In the genomic region with DNA sequence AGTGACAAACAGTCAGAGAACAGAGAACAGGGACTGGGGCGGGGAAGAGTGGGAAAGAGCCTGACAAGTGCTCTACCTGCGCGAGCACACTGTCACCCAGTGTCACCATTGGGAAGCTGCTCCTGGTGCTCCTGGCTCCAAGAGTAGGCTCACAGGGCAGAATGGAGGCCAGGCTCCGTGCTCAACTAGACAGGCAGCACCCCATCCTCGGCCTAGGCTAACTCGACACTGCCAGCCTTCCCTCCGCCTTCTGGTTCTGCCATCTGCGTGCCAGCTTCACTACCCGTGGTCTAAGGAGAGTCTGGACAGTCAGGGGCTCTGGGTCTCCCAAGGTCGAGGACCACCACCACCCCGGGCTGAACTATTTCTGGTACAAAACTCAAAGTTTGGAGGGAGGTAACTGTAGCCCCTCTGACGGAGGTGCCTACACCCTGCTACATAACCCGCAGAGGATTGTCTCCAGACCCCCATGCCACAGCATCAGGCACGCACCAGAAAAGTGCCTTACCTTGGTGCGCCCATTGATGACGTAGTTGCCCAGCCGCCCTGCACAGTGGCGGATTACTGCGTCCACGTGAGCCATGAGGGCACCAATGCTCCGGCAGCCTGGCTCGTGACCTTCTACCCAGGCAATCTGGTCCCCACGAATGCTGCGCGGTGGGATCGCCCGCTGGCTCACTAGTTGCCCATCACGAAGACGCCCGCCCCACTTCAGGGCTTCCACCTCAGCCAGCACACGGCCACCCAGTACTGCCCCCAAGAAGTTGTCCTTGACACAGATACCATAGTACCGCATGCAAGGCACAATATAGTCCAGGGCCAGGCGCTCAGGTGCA, we compare ENCODE assay signal across 9 mouse cellular contexts. TPM values are rescaled to one million over a fixed set of nuclear protein-coding genes. Genes with fewer than 3 reads are reported as not detected.
DNase-seq lines count a peak whose midpoint lies in the region; ATAC-seq and TF ChIP-seq lines count a peak whose summit lies in the region.
"Had no signal": no experiment of that assay in that cellular context is flagged by ENCODE, and none has a peak within 500 bp of the region (broad histone marks: within the 10 kb centered on the region; RNA-seq: fewer than 3 reads in every experiment).

No protein-coding gene starts in this region.

- H3K36me3 ChIP-seq in hindbrain, embryonic 12.5 days: peaks cover 32% of the 10 kb centered on the region
- no peaks in the 10 kb centered on the region; the same call in 1 of the 2 replicates for H3K36me3 ChIP-seq in liver, embryonic 16.5 days (ENCODE audit: control insufficient read depth, insufficient read depth)

- no peak for ATAC-seq in hindbrain, embryonic 12.5 days (ENCODE audit: low FRiP score)
- no peak for ATAC-seq in liver, embryonic 16.5 days (ENCODE audit: low read depth)
- ATAC-seq in megakaryocyte-erythroid progenitor cell, adult 5-6 weeks (replicated peaks; ENCODE audit: low FRiP score, low TSS enrichment, poor library complexity, severe bottlenecking): no peak
- ATAC-seq in granulocyte monocyte progenitor cell, adult 5-6 weeks (replicated peaks; ENCODE audit: poor library complexity, severe bottlenecking): no peak

- peaks cover 68% of the 10 kb centered on the region for H3K4me1 ChIP-seq in hindbrain, embryonic 12.5 days
- H3K4me1 ChIP-seq in liver, embryonic 16.5 days (ENCODE audit: control insufficient read depth, low read depth, low read length): peaks cover 60% of the 10 kb centered on the region

- peak overlapping the region; percentile 98 for H3K27ac ChIP-seq in left cerebral cortex, adult 2 months
- no peak overlapping the region for H3K27ac ChIP-seq in hindbrain, embryonic 12.5 days
- H3K27ac ChIP-seq in liver, embryonic 16.5 days (ENCODE audit: low read length): no peak overlapping the region

- peak overlapping the region; percentile 71 for H3K4me3 ChIP-seq in left cerebral cortex, adult 2 months
- peak overlapping the region; percentile 69 for H3K4me3 ChIP-seq in hindbrain, embryonic 12.5 days
- no peak overlapping the region for H3K4me3 ChIP-seq in liver, embryonic 16.5 days (ENCODE audit: low read depth, low read length)

- no peak for TF ChIP-seq CTCF in left cerebral cortex, adult 2 months (IDR thresholded peaks at IDR 0.05)

- H3K27me3 ChIP-seq in hindbrain, embryonic 12.5 days: no peaks in the 10 kb centered on the region
- no peaks in the 10 kb centered on the region for H3K27me3 ChIP-seq in liver, embryonic 16.5 days (ENCODE audit: control insufficient read depth, insufficient read depth, low read depth, low read length)

- 87% methylated on average over 33 of the region's 33 CpGs for WGBS in hindbrain, embryonic 12.5 days
- 84% methylated on average over 33 of the region's 33 CpGs for WGBS in liver, embryonic 16.5 days (ENCODE audit: insufficient replicate concordance)

- intact Hi-C loops in left cerebral cortex, adult 2 months (cut with DNase I): no loop called here

- H3K9me3 ChIP-seq in hindbrain, embryonic 12.5 days (replicated peaks): no peaks in the 10 kb centered on the region
- no peaks in the 10 kb centered on the region for H3K9me3 ChIP-seq in liver, embryonic 16.5 days (replicated peaks; ENCODE audit: control insufficient read depth, low read length)

- DNase-seq in left cerebral cortex, adult 2 months (ENCODE audit: extremely low spot score in 1 of 2, low spot score in 2 of 2): no peak
- no peak for DNase-seq in left cerebral cortex, adult 8-10 months (ENCODE audit: low spot score in 2 of 2)
- DNase-seq in cerebellum, adult 9-10 months: peak; percentile 71
- no peak for DNase-seq in thymus, postnatal 25 days

- peak overlapping the region; percentile 87 for H3K4me2 ChIP-seq in hindbrain, embryonic 12.5 days (replicated peaks)
- peak overlapping the region; percentile 87; the same call in 1 of the 2 replicates for H3K4me2 ChIP-seq in liver, embryonic 16.5 days (ENCODE audit: low read depth, low read length)

- H3K9ac ChIP-seq in hindbrain, embryonic 12.5 days: peak overlapping the region; percentile 91; the same call in 1 of the 2 replicates
- H3K9ac ChIP-seq in liver, embryonic 16.5 days (ENCODE audit: low read depth, low read length): no peak overlapping the region

RNA-seq across cellular contexts. Expression of a gene that starts 2.3 kb away (rescaled TPM):
- 100 to 1,000 TPM in 1 of 2 experiments, 10 to 100 TPM in 1; 92.8 to 109 TPM for total RNA-seq in left cerebral cortex, adult 2 months (2021)
- 10 to 100 TPM; 87.9 to 97.7 (median 93.6) TPM for total RNA-seq in left cerebral cortex, adult 8-10 months (2022)
- polyA plus RNA-seq in hindbrain, embryonic 12.5 days (2016; fragmentation: Nextera tagmentation; extraction: Ambion mirVana): 95.0 and 102 TPM in 2 replicates
- polyA plus RNA-seq in liver, embryonic 16.5 days (2015; fragmentation: Nextera tagmentation; extraction: Ambion mirVana): 26.4 and 28.2 TPM in 2 replicates
- total RNA-seq in megakaryocyte-erythroid progenitor cell, adult 5-6 weeks (2014; fragmentation: Nextera tagmentation): 23.6 and 24.3 TPM in 2 replicates
- 19.5 and 22.1 TPM in 2 replicates for total RNA-seq in megakaryocyte-erythroid progenitor cell, adult 5-6 weeks (2017)
- 16.1 and 26.2 TPM in 2 replicates for total RNA-seq in granulocyte monocyte progenitor cell, adult 5-6 weeks (2014; fragmentation: Nextera tagmentation)
- 18.7 and 27.8 TPM in 2 replicates for total RNA-seq in granulocyte monocyte progenitor cell, adult 5-6 weeks (2017)

RNA-seq across cellular contexts. Expression of a gene that starts 10.8 kb away (rescaled TPM):
- not detected for total RNA-seq in left cerebral cortex, adult 2 months (2021)
- not detected for total RNA-seq in left cerebral cortex, adult 8-10 months (2022)
- polyA plus RNA-seq in hindbrain, embryonic 12.5 days (2016; fragmentation: Nextera tagmentation; extraction: Ambion mirVana): 0.13 and 0.18 TPM in 2 replicates
- polyA plus RNA-seq in liver, embryonic 16.5 days (2015; fragmentation: Nextera tagmentation; extraction: Ambion mirVana): not detected in 2 replicates
- not detected in 2 replicates for total RNA-seq in megakaryocyte-erythroid progenitor cell, adult 5-6 weeks (2014; fragmentation: Nextera tagmentation)
- not detected in 2 replicates for total RNA-seq in megakaryocyte-erythroid progenitor cell, adult 5-6 weeks (2017)
- not detected in 2 replicates for total RNA-seq in granulocyte monocyte progenitor cell, adult 5-6 weeks (2014; fragmentation: Nextera tagmentation)
- total RNA-seq in granulocyte monocyte progenitor cell, adult 5-6 weeks (2017): not detected in 2 replicates
- total RNA-seq: layer of hippocampus, postnatal 25 days had no signal

RNA-seq across cellular contexts. Expression of a gene that starts 14.4 kb away (rescaled TPM):
- total RNA-seq in left cerebral cortex, adult 2 months (2021): 10 to 100 TPM; 89.7 to 93.2 TPM
- 100 to 1,000 TPM in 3 of 4 experiments, 10 to 100 TPM in 1; 94.2 to 108 (median 101) TPM for total RNA-seq in left cerebral cortex, adult 8-10 months (2022)
- polyA plus RNA-seq in hindbrain, embryonic 12.5 days (2016; fragmentation: Nextera tagmentation; extraction: Ambion mirVana): 86.6 and 101 TPM in 2 replicates
- 21.2 and 22.3 TPM in 2 replicates for polyA plus RNA-seq in liver, embryonic 16.5 days (2015; fragmentation: Nextera tagmentation; extraction: Ambion mirVana)
- 16.2 and 30.1 TPM in 2 replicates for total RNA-seq in megakaryocyte-erythroid progenitor cell, adult 5-6 weeks (2014; fragmentation: Nextera tagmentation)
- total RNA-seq in megakaryocyte-erythroid progenitor cell, adult 5-6 weeks (2017): 3.0 and 7.5 TPM in 2 replicates
- 44.6 and 67.2 TPM in 2 replicates for total RNA-seq in granulocyte monocyte progenitor cell, adult 5-6 weeks (2014; fragmentation: Nextera tagmentation)
- total RNA-seq in granulocyte monocyte progenitor cell, adult 5-6 weeks (2017): 18.0 and 19.8 TPM in 2 replicates

RNA-seq across cellular contexts. Expression of a gene that starts 16.6 kb away (rescaled TPM):
- not detected for total RNA-seq in left cerebral cortex, adult 2 months (2021)
- not detected for total RNA-seq in left cerebral cortex, adult 8-10 months (2022)
- polyA plus RNA-seq in hindbrain, embryonic 12.5 days (2016; fragmentation: Nextera tagmentation; extraction: Ambion mirVana): 0.85 and 1.9 TPM in 2 replicates
- not detected in 2 replicates for polyA plus RNA-seq in liver, embryonic 16.5 days (2015; fragmentation: Nextera tagmentation; extraction: Ambion mirVana)
- total RNA-seq in megakaryocyte-erythroid progenitor cell, adult 5-6 weeks (2014; fragmentation: Nextera tagmentation): not detected in 2 replicates
- not detected in 2 replicates for total RNA-seq in megakaryocyte-erythroid progenitor cell, adult 5-6 weeks (2017)
- not detected in 2 replicates for total RNA-seq in granulocyte monocyte progenitor cell, adult 5-6 weeks (2014; fragmentation: Nextera tagmentation)
- total RNA-seq in granulocyte monocyte progenitor cell, adult 5-6 weeks (2017): not detected in 2 replicates
- total RNA-seq: layer of hippocampus, postnatal 25 days had no signal

RNA-seq across cellular contexts. Expression of a gene that starts 16.6 kb away (rescaled TPM):
- 1 to 10 TPM in 1 of 2 experiments, under 1 TPM in 1; 0.68 to 1.6 TPM for total RNA-seq in left cerebral cortex, adult 2 months (2021)
- total RNA-seq in left cerebral cortex, adult 8-10 months (2022): 1 to 10 TPM in 2 of 4 experiments, under 1 TPM in 2; 0.48 to 2.0 (median 1.4) TPM
- 20.0 and 25.6 TPM in 2 replicates for polyA plus RNA-seq in hindbrain, embryonic 12.5 days (2016; fragmentation: Nextera tagmentation; extraction: Ambion mirVana)
- polyA plus RNA-seq in liver, embryonic 16.5 days (2015; fragmentation: Nextera tagmentation; extraction: Ambion mirVana): 0.74 and 0.76 TPM in 2 replicates
- not detected in 2 replicates for total RNA-seq in megakaryocyte-erythroid progenitor cell, adult 5-6 weeks (2014; fragmentation: Nextera tagmentation)
- total RNA-seq in megakaryocyte-erythroid progenitor cell, adult 5-6 weeks (2017): not detected in 2 replicates
- total RNA-seq in granulocyte monocyte progenitor cell, adult 5-6 weeks (2014; fragmentation: Nextera tagmentation): 3.5 TPM in 1 of 2 replicates, not detected in the other
- not detected in 2 replicates for total RNA-seq in granulocyte monocyte progenitor cell, adult 5-6 weeks (2017)
